Mouse (Mus musculus) forebrain, postnatal 0 days (tissue): ENCODE measurements around the gene Lsm7. TPM values are rescaled to one million over a fixed set of nuclear protein-coding genes. Genes with fewer than 3 reads are reported as not detected.

Source experiments
- ATAC-seq: fragments of 200-750 bp; cut with Nextera tagmentation; 2 replicates; pipeline ENCODE4 v1.8.0; 2017; ENCODE audit warnings: mild to moderate bottlenecking, moderate library complexity
- DNase-seq: peaks from one replicate; pipeline ENCODE4 v3.0.0-alpha.2; 2015
- H3K27ac ChIP-seq: fragments of 300-500 bp; sonication (generic); 2 replicates; pipeline ENCODE4 v1.5.1; 2014; ENCODE audit warnings: low read depth, mild to moderate bottlenecking, antibody characterized with exemption, low read length, moderate library complexity, mixed read lengths
- H3K27me3 ChIP-seq: fragments of 300-500 bp; sonication (generic); 2 replicates; pipeline ENCODE4 v1.6.1; 2014; ENCODE audit warnings: mild to moderate bottlenecking, low read length, mixed read lengths; ENCODE audit not compliant: insufficient read depth
- H3K36me3 ChIP-seq: fragments of 300-500 bp; sonication (generic); 2 replicates; pipeline ENCODE4 v1.6.1; 2014; ENCODE audit warnings: mild to moderate bottlenecking, moderate library complexity; ENCODE audit not compliant: insufficient read depth
- H3K4me1 ChIP-seq: fragments of 300-500 bp; sonication (generic); 2 replicates; pipeline ENCODE4 v1.6.1; 2014; ENCODE audit warnings: antibody characterized with exemption; ENCODE audit not compliant: insufficient read depth
- H3K4me2 ChIP-seq: fragments of 300-500 bp; sonication (generic); 2 replicates; pipeline ENCODE4 v1.6.1; 2014; ENCODE audit warnings: low read depth, mild to moderate bottlenecking, moderate library complexity
- H3K4me3 ChIP-seq: fragments of 300-500 bp; sonication (generic); 2 replicates; pipeline ENCODE4 v1.5.1; 2014; ENCODE audit warnings: low read depth, low read length, mixed read lengths
- H3K9ac ChIP-seq: fragments of 300-500 bp; sonication (generic); 2 replicates; pipeline ENCODE4 v1.6.1; 2014; ENCODE audit warnings: mild to moderate bottlenecking
- H3K9me3 ChIP-seq: fragments of 300-500 bp; sonication (generic); 2 replicates; pipeline ENCODE4 v1.6.1; 2016; ENCODE audit warnings: low read length
- CTCF ChIP-seq: sonication (generic); IDR thresholded peaks from 2 replicates; pipeline ENCODE4 v1.5.1; 2016; ENCODE audit warnings: antibody characterized with exemption, control low read depth, low read depth
- WGBS: fragments of 180-500 bp; shearing (Covaris S2); extraction: QIAGEN DNeasy Blood & Tissue Kit; methylation state at CpG from one replicate; pipeline ENCODE4 v1.1.7; 2014; 5-methylcytosine and 5-hydroxymethylcytosine counted together
- polyA plus RNA-seq: library from polyadenylated mRNA; unstranded; fragments of >200 nt; fragmentation: Nextera tagmentation; extraction: Ambion mirVana; gene quantifications from 2 replicates; pipeline ENCODE4 v1.2.1, GENCODE M21; 2015
- total RNA-seq: library from RNA; depleted of rRNA; stranded (reverse); fragments of >200 nt; gene quantifications from 2 replicates; pipeline ENCODE4 v1.2.3, GENCODE M21; 2014

The Lsm7 gene
- total and polyA plus RNA-seq, 2 experiments from 2014 or later = 158 to 306 TPM

DNA sequence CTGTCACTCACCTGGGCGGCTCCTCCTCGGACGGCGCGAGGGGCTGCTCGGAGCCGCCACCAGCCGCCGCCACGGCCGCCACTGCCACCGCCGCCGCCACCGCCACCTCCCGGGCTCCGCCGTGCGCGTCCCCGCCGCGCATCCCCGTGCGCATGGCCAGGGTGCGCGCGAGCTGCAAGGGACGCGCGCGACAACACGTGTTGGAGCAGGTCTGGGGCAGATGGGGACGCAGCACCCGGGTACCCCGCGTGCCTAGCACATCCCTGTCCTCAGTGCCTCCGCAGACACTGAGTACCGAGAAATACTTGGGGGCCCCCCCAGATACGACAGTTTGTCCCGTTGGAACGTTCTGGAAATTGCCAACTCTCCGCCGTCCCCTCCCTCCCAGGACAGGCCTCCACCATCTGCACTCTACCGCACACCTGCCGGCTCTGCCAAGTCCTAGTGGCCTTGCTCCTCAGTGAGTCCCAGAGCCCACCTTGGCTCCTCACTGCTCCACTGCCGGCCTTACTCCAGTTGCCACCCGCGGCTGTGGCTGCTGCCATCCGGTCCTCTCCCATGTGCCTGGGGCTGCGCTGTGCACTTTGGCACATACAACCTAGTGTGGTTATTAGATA lies 11.0 kb downstream of the Lsm7 start, which contains the start of gene Lingo3:
Gene Lingo3 (minus strand): TSS at position 109 of the 617 bp plus-strand sequence.
- Histone ChIP-seq H3K4me3 (peak within 1 kb of the TSS; percentile 67), H3K4me2 (peak within 1 kb of the TSS; percentile 74), H3K4me1 (0 out of 2 replicates have a peak, but pooled peaks cover 3% of the 10 kb centered on the region), H3K27ac (no peak within 1 kb of the TSS), H3K36me3 (0 out of 2 replicates have a peak, but pooled peaks cover under 1% of the 10 kb centered on the region), H3K9ac (peak within 1 kb of the TSS; percentile 64), H3K27me3 (no peaks in the 10 kb centered on the region), H3K9me3 (no peaks in the 10 kb centered on the region)
- ATAC-seq = peak; percentile 86
- DNase-seq = peak; percentile 87
- WGBS = 6% methylated on average over 40 of the region's 51 CpGs
- TF ChIP-seq CTCF = no peak

DNA sequence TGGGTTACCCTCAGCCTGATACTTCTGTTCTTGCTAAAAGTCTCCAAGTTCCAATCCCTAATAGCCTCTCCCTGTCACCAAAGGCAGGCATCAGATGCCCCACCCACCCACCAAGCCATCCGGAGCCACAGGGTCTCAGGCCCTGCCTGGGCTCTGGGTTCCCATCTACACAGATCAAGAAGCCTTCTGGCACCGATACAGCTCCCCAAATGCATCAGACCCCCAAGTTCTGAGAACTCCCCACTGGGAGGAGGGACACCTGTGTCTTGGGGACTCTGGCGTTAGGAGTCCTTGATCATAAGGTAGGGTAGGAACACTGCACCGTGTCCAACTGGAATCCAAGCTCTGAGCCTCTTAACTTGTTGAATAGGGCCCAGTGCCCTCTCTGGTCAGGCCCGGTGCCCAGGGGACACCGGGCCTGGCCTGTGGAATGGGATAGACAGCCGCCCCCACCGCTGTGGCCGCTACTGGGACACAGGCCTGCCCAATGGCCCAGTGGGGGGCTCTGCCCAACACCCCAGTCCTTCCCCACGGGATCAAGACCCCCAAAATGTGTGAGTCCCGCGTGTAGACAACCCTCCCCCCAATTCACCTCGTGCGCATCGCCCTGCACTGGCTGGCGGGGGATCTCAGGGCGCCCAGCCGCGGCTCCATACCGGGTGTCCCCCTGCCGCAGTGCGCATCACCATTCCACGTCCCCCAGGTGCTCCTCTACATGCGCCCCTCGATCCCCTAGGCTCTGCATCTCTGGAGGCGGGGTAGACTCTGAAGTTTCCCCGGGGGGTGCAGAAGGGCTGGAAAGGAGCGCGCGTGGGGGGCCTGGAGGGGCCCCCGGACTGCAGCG lies 11.7 kb downstream of the Lsm7 start:
- Histone ChIP-seq H3K27me3 (no peaks in the 10 kb centered on the region), H3K9me3 (no peaks in the 10 kb centered on the region), H3K36me3 (no peaks in the 10 kb centered on the region), H3K9ac (peak overlapping the region; percentile 64), H3K27ac (no peak overlapping the region), H3K4me1 (0 out of 2 replicates have a peak, but pooled peaks cover 3% of the 10 kb centered on the region), H3K4me3 (peak overlapping the region; percentile 67), H3K4me2 (peak overlapping the region; percentile 74)
- no peak for DNase-seq
- WGBS = 8% methylated on average over 28 of the region's 32 CpGs
- no peak for TF ChIP-seq CTCF
- ATAC-seq = peak; percentile 53

DNA sequence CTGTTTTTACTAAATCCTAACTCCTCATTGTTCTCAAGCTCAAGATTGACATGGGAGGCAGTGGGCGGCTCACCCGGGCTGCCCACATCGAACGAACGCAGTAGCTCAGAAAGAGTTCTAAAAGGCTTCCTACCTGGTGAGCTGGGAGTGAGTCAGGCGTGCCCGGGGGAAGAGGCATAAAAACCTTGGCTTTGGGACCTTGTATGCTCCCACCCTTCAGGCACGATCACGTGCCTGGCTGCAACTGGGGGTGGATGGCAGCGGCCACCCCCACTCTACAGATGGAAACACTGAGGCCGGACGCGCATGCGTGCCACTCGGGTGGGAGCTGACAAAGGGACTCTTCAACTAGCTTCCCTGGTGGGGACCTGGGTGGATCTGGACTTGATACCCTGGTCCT lies 12.7 kb downstream of the Lsm7 start:
- 0 out of 2 replicates have a peak, but pooled peaks cover 3% of the 10 kb centered on the region for H3K4me1 ChIP-seq
- H3K9me3 ChIP-seq = no peaks in the 10 kb centered on the region
- H3K9ac ChIP-seq = no peak overlapping the region
- H3K4me2 ChIP-seq = no peak overlapping the region
- TF ChIP-seq CTCF = no peak
- H3K27ac ChIP-seq = no peak overlapping the region
- no peak overlapping the region for H3K4me3 ChIP-seq
- no peak for DNase-seq
- no peak for ATAC-seq
- WGBS = 84% methylated on average over 15 of the region's 15 CpGs
- H3K36me3 ChIP-seq = no peaks in the 10 kb centered on the region
- H3K27me3 ChIP-seq = no peaks in the 10 kb centered on the region

DNA sequence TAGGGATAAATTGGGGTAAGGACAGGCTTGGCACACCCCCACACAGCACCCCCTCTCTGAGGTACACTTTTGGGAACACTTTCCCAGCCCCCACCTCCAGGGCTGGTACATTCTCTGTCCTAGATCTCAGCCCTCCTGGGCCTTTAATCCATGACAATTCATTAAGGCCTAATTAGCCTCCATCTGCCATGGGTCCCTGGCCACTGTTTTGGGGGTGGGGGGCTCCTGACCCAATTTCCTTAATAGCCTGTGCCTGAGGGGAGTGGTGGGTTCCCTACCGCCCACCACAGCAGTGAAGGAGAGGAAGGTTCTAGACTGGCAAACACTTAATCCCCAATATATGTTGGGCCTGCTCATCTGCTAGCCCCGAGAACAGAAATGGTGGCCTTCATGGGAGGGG lies 13.3 kb downstream of the Lsm7 start:
- TF ChIP-seq CTCF = no peak
- 68% methylated on average over 2 of the region's 2 CpGs for WGBS

DNA sequence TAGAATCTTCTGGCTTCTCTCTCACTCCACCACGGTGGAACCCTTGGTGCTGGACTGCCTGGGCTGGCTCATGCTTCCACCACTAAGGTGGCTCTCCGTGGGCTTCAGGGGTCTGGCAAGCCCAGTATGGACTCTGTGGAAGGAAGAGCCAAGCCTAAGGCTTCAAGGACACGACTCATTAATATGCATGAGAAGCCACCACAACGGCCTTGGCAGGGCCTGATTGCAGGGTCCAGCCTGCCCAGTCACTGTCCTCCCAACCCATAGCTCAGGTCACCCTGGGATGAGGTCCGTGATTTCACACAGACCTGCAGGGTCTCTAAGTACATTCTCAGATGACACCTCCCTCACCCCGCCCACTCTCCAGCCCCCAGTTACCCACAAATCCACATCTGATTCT lies 15.2 kb downstream of the Lsm7 start:
- H3K36me3 ChIP-seq = 0 out of 2 replicates have a peak, but pooled peaks cover 7% of the 10 kb centered on the region
- H3K4me2 ChIP-seq = no peak overlapping the region
- DNase-seq = no peak
- no peak overlapping the region for H3K9ac ChIP-seq
- WGBS = 59% methylated on average over 6 of the region's 6 CpGs
- H3K9me3 ChIP-seq = no peaks in the 10 kb centered on the region
- H3K27me3 ChIP-seq = no peaks in the 10 kb centered on the region
- 0 out of 2 replicates have a peak, but pooled peaks cover 3% of the 10 kb centered on the region for H3K4me1 ChIP-seq
- H3K4me3 ChIP-seq = no peak overlapping the region
- no peak for ATAC-seq
- no peak overlapping the region for H3K27ac ChIP-seq
- TF ChIP-seq CTCF = no peak

More for the DNA sequence above, 13.3 kb downstream of the Lsm7 start:
- Histone ChIP-seq H3K36me3 (no peaks in the 10 kb centered on the region), H3K4me3 (no peak overlapping the region), H3K4me1 (0 out of 2 replicates have a peak, but pooled peaks cover 3% of the 10 kb centered on the region), H3K27ac (no peak overlapping the region), H3K27me3 (no peaks in the 10 kb centered on the region), H3K9me3 (no peaks in the 10 kb centered on the region), H3K9ac (no peak overlapping the region), H3K4me2 (no peak overlapping the region)
- ATAC-seq = no peak
- no peak for DNase-seq

DNA sequence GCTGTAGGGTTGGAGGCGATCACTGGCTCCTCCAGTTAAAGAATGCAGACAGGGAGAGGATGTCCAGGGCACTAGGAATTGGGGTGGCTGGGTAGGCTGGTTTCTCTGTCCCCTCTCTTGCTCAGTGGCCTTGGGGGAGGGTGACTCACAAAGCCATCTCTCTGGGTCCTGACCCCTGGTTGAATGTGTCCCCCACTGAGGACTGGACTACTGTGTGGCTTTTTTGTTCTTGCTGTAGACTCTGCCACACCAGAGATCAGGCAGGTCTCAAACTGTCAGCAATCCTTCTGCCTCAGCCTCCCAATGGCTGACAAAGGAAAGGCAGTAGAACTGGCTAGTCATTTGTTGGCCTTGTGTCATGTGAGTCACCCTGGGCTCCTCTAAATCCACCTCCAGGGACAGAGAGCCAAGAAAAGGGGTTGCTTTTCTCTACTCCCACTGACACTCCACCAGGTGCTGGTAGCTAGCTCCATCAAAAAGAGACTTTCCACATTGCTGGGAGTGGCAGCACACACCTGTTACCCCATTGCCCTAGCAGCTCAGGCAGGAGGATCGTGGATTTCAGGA lies 16.6 kb downstream of the Lsm7 start:
- ATAC-seq = no peak
- no peaks in the 10 kb centered on the region for H3K27me3 ChIP-seq
- 72% methylated on average over 2 of the region's 2 CpGs for WGBS
- no peak for DNase-seq
- 0 out of 2 replicates have a peak, but pooled peaks cover 3% of the 10 kb centered on the region for H3K4me1 ChIP-seq
- no peak for TF ChIP-seq CTCF
- no peak overlapping the region for H3K27ac ChIP-seq
- H3K9me3 ChIP-seq = no peaks in the 10 kb centered on the region
- no peak overlapping the region for H3K4me3 ChIP-seq
- H3K4me2 ChIP-seq = no peak overlapping the region
- no peak overlapping the region for H3K9ac ChIP-seq
- peaks cover 16% of the 10 kb centered on the region; the same call in 1 of the 2 replicates for H3K36me3 ChIP-seq

DNA sequence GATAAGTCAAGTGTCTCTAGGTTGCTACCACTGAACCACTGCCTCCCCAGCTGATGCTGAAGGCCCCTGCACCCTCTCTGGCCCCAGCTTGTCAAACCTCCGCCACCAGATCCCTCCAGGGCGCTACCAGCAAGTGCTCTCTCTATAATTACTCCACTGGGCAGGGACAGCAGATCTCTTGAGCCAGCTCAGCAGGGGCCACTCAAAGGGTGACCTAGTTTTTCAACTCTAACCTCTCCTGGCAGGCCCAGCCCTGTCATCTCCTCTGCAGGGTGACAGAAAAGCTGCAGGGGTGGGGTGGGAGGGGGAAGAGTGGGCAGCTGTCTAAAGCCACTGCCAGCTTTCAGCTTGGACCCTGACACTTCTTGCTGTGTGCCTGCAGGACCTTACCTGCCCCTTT lies 17.2 kb downstream of the Lsm7 start:
- Histone ChIP-seq H3K4me1 (no peaks in the 10 kb centered on the region), H3K9me3 (no peaks in the 10 kb centered on the region), H3K4me3 (no peak overlapping the region), H3K27me3 (no peaks in the 10 kb centered on the region), H3K9ac (no peak overlapping the region), H3K27ac (no peak overlapping the region), H3K4me2 (no peak overlapping the region), H3K36me3 (peaks cover 19% of the 10 kb centered on the region)
- DNase-seq (no peak), ATAC-seq (no peak)
- no peak for TF ChIP-seq CTCF
- WGBS = 18% methylated on average over 2 of the region's 2 CpGs
